Mouse (Mus musculus) adrenal gland, adult 2 months (tissue): Measurements from ENCODE around the gene Olfr1394. TPM values are rescaled to one million over a fixed set of nuclear protein-coding genes. Genes with fewer than 3 reads are reported as not detected.
A peak's percentile ranks its signal among the peaks of the same experiment; 100 is the strongest.
"Not testable (repeated sequence)": the region's sequence is repeated elsewhere in the genome, so short reads cannot be mapped to it uniquely, and the experiment has no call there.

Source experiments
- DNase-seq: peaks from one replicate; pipeline ENCODE4 v3.0.0; 2021
- polyA plus RNA-seq: library from polyadenylated mRNA; depleted of rRNA; stranded (reverse); fragments of >200 nt; gene quantifications from 2 replicates; pipeline ENCODE4 v1.2.3, GENCODE M21; 2012; rRNA removed
- total RNA-seq, 2 experiments: library from RNA; stranded (reverse); gene quantifications; 2 replicates each; pipeline ENCODE4 v1.2.3; 2021

Gene Olfr1394
- total and polyA plus RNA-seq, 3 experiments = not detected

- peak; percentile 55 for DNase-seq
Measured at GRCm38 (mm10) chr11:49189737-49190136, 35.6 kb downstream of the Olfr1394 start.

- no peak for DNase-seq
Measured at GRCm38 (mm10) chr11:49191083-49191482, 36.9 kb downstream of the Olfr1394 start.

DNA sequence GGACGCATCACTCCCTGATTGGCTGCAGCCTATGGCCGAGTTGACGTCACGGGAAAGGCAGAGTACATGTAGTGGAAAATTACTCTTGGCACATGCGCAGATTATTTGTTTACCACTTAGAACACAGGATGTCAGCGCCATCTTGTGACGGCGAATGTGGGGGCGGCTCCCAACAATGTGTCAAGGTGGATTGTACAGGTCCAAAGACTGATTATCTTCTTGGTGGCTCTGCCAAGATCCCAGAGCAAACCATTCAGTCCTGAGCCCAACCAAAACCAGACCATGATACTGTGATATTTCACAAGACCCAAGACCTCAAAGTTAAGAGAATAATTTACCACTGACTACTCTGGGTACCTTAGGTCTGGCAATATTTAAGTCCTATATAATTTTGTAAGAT lies 40.6 kb downstream of the Olfr1394 start:
- not testable (repeated sequence) for DNase-seq

DNA sequence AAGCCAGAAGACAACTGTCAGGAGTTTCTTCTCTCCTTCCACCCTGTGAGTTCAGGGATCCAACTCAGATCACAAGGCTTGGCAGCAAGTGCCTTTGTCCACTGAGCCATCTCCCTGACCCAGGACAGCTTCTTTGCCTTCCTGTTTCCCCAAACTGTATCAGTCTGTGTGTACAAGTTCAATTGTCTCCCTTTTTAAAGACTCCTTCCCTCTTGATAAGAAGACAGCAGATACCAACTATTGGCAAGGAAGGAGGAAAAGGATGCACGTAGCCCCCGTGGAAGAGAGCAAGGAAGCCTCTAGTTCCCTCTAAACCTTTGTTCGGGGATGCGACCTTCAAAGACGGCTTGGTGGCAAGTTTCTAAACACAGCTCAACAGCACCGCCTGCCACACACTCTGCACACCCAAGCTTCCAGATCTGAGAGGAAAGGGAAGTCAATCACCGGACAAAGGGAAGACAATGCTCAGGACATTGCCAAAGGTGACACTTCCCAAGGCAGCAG lies 41.7 kb downstream of the Olfr1394 start:
- DNase-seq = peak; percentile 41

- no peak for DNase-seq
Measured at GRCm38 (mm10) chr11:49200666-49201065, 46.5 kb downstream of the Olfr1394 start.

DNA sequence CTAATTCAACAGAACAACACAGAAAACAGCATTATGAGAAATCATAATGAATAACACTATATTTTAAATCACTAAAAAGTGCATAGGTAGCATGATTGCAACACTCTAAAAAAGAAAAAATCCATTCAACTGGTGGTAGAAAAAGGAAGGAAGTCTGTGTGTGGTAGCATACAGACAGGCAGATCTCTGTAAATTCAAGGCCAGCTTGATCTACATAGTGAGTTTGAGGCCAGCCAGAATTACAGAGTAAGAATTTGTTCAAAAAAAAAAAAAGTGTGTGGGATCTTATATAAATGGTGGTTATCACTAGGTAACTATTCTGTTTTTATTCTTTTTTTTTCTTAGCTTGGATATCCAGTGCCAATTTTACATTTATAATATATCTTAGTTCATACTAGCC lies 47.0 kb downstream of the Olfr1394 start:
- DNase-seq = no peak

- no peak for DNase-seq
Measured at GRCm38 (mm10) chr11:49202071-49202470, 47.9 kb downstream of the Olfr1394 start.

GRCm38 (mm10) chr11:49202523-49203061 lies 48.4 kb downstream of the Olfr1394 start:
- DNase-seq = no peak

DNA sequence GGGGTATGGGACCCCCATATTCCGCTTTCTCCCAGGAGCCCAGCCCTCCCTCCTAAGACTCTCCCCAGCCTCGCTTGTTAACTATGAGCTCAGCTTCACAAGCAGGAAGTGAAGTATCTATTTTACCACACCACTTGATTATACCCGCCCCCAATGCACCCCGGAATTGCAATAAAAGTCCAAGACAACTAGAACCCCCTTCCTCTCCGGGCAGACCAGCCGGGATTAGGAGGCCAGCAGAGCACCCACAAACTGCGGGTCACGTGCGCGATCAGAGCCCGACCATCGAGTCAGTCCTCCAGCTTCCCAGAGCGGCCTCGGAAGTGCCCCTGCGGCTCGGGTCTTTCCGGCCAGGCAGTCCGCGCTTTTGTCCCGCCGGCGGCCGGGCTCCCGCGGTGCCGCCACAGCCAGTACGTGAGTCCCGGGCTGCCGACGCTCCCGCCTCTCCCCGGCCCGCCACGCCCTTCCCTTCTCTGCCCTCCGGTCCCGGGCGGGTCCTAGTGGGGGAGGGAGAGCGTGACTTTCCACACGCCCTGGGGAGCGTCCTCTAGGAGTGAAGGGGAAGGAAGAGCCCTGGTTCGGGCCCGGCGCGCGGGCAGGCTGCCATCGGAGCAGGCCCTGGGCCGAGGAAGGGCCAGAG lies 49.1 kb downstream of the Olfr1394 start, which contains the start of gene Zfp62:
Gene Zfp62 (plus strand): TSS at position 164 of the 640 bp plus-strand sequence.
- peak; percentile 96 for DNase-seq

GRCm38 (mm10) chr11:49203771-49204497 lies 49.8 kb downstream of the Olfr1394 start:
- DNase-seq = no peak

DNA sequence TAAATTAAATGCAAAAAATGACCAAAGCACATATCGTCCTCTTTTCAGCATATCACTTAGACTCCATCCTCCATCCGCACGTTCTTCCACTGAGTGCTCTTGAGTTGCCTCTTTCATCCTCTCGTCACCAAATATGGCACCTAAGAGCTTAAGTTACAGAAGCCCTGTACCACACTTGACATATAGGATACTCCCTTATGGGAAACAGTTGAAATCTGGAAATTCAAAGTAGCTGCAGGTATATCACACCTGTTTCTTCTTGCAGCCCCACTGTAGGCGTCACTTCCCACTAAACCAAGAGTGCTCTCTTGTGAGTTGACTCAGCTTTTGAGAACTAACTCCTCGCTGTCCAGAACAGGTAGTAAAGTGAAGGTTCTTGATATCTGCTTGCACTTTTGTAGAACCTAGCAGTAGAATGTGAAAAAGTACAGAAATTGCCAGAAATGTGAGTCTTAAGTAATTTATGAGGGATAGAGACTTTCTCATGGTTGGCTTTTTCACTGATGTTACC lies 51.0 kb downstream of the Olfr1394 start:
- no peak for DNase-seq

GRCm38 (mm10) chr11:49207495-49207894 lies 53.3 kb downstream of the Olfr1394 start:
- DNase-seq = no peak

Other genes starting within 250 kb of the Olfr1394 start
- 1 to 10 TPM; 3.1 to 3.8 TPM for gene Psme2b, start 208.2 kb upstream of the Olfr1394 start, total RNA-seq
- 3.2 and 3.7 TPM in 2 replicates for gene Psme2b, start 208.2 kb upstream of the Olfr1394 start, polyA plus RNA-seq
- not detected for gene Olfr56, start 175.5 kb upstream of the Olfr1394 start, total RNA-seq
- gene Olfr56, start 175.5 kb upstream of the Olfr1394 start, polyA plus RNA-seq = 0.04 and 0.07 TPM in 2 replicates
- gene 9930111J21Rik1, start 175.0 kb upstream of the Olfr1394 start, total RNA-seq = 1 to 10 TPM; 1.7 to 2.9 TPM
- gene 9930111J21Rik1, start 175.0 kb upstream of the Olfr1394 start, polyA plus RNA-seq = 0.80 and 0.86 TPM in 2 replicates
- 1 to 10 TPM; 1.9 to 3.3 TPM for gene Gm12185, start 162.2 kb upstream of the Olfr1394 start, total RNA-seq
- 0.03 and 0.06 TPM in 2 replicates for gene Gm12185, start 162.2 kb upstream of the Olfr1394 start, polyA plus RNA-seq
- 1 to 10 TPM; 3.3 to 3.8 TPM for gene Tgtp1, start 160.2 kb upstream of the Olfr1394 start, total RNA-seq
- gene Tgtp1, start 160.2 kb upstream of the Olfr1394 start, polyA plus RNA-seq = 0.07 and 0.29 TPM in 2 replicates
- 1 to 10 TPM; 3.9 to 4.0 TPM for gene 9930111J21Rik2, start 103.1 kb upstream of the Olfr1394 start, total RNA-seq
- 0.53 and 0.61 TPM in 2 replicates for gene 9930111J21Rik2, start 103.1 kb upstream of the Olfr1394 start, polyA plus RNA-seq
- 1 to 10 TPM; 3.8 to 4.0 TPM for gene Tgtp2, start 90.2 kb upstream of the Olfr1394 start, total RNA-seq
- gene Tgtp2, start 90.2 kb upstream of the Olfr1394 start, polyA plus RNA-seq = 0.40 and 1.5 TPM in 2 replicates
- 1 to 10 TPM; 3.7 to 5.4 TPM for gene Ifi47, start 77.8 kb upstream of the Olfr1394 start, total RNA-seq
- 0.68 and 0.71 TPM in 2 replicates for gene Ifi47, start 77.8 kb upstream of the Olfr1394 start, polyA plus RNA-seq
- gene Olfr1396, start 39.5 kb upstream of the Olfr1394 start, total RNA-seq = 1 to 10 TPM; 1.9 to 3.6 TPM
- 3.4 and 3.7 TPM in 2 replicates for gene Olfr1396, start 39.5 kb upstream of the Olfr1394 start, polyA plus RNA-seq
- not detected for gene Olfr1395, start 12.1 kb upstream of the Olfr1394 start, total RNA-seq
- gene Olfr1395, start 12.1 kb upstream of the Olfr1394 start, polyA plus RNA-seq = not detected in 2 replicates
- 10 to 100 TPM; 13.3 to 33.0 TPM for gene Btnl9, start 32.8 kb downstream of the Olfr1394 start, total RNA-seq
- 90.4 and 126 TPM in 2 replicates for gene Btnl9, start 32.8 kb downstream of the Olfr1394 start, polyA plus RNA-seq
- 10 to 100 TPM; 25.8 to 40.9 TPM for gene Zfp62, start 48.9 kb downstream of the Olfr1394 start, total RNA-seq
- 2.2 and 2.7 TPM in 2 replicates for gene Zfp62, start 48.9 kb downstream of the Olfr1394 start, polyA plus RNA-seq
- 100 to 1,000 TPM; 115 to 119 TPM for gene Mgat1, start 89.8 kb downstream of the Olfr1394 start, total RNA-seq
- gene Mgat1, start 89.8 kb downstream of the Olfr1394 start, polyA plus RNA-seq = 173 and 211 TPM in 2 replicates
- under 1 TPM in 1 of 2 experiments, not detected in 1; 0.32 TPM for gene Olfr1393, start 123.9 kb downstream of the Olfr1394 start, total RNA-seq
- gene Olfr1393, start 123.9 kb downstream of the Olfr1394 start, polyA plus RNA-seq = 0.04 TPM in 1 of 2 replicates, not detected in the other
- gene Olfr1392, start 130.9 kb downstream of the Olfr1394 start, total RNA-seq = not detected
- 0.22 TPM in 1 of 2 replicates, not detected in the other for gene Olfr1392, start 130.9 kb downstream of the Olfr1394 start, polyA plus RNA-seq
- gene Olfr10, start 150.4 kb downstream of the Olfr1394 start, total RNA-seq = not detected
- not detected in 2 replicates for gene Olfr10, start 150.4 kb downstream of the Olfr1394 start, polyA plus RNA-seq
- not detected for gene Olfr1391, start 168.4 kb downstream of the Olfr1394 start, total RNA-seq
- gene Olfr1391, start 168.4 kb downstream of the Olfr1394 start, polyA plus RNA-seq = not detected in 2 replicates
- gene Olfr1390, start 180.8 kb downstream of the Olfr1394 start, total RNA-seq = not detected
- not detected in 2 replicates for gene Olfr1390, start 180.8 kb downstream of the Olfr1394 start, polyA plus RNA-seq